Mouse (Mus musculus) ES-E14 (cell line): ENCODE measurements around the gene Dhrs7b.

Experiments used
- HCFC1 ChIP-seq: IDR thresholded peaks from 2 replicates; pipeline ENCODE4 v1.6.1; 2012; ENCODE audit warnings: low read length, inconsistent platforms, borderline replicate concordance; ENCODE audit not compliant: insufficient read depth
- ZNF384 ChIP-seq: IDR thresholded peaks from 2 replicates; pipeline ENCODE4 v1.6.1; 2012; ENCODE audit warnings: low read depth, low read length, inconsistent platforms

- no peak for TF ChIP-seq HCFC1
- TF ChIP-seq ZNF384 = no peak
Observed at GRCm38 (mm10) chr11:60906449-60906848, 76.0 kb downstream of the Dhrs7b start.
